Mouse (Mus musculus): ENCODE data around the gene Psmb6.
"Not testable (repeated sequence)": the region's sequence is repeated elsewhere in the genome, so short reads cannot be mapped to it uniquely, and the experiment has no call there.

Psmb6 gene

DNA sequence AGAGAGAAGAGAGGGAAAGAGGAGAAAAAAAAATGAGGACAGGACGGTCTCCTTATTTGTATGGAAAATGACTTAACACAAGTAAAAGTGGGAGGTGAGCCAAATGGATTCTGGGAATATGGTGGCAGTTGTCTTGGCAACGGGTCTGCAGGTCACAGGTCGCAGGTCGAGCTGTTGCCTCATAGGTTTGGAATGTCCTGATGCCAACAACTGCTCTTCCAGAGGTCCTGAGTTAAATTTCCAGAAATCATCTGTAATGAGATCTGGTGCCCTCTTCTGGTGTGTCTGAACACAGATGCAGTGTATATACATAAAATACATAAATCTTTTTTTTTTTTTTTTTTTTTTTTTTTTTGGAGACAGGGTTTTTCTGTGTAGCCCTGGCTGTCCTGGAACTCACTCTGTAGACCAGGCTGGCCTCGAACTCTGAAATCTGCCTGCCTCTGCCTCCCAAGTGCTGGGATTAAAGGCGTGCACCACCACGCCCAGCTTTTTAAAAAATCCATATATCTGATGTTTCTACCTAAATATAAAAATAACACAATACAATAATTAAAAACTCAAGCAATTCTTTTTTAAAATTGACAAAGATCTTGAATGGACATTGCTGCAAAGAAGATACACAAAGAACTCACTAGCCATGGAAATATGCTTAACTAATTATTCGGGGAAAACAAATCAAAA is 1.7 kb upstream of the Psmb6 start:
- peak; percentile 68 for DNase-seq (ENCODE audit: low read depth, low spot score)

DNA sequence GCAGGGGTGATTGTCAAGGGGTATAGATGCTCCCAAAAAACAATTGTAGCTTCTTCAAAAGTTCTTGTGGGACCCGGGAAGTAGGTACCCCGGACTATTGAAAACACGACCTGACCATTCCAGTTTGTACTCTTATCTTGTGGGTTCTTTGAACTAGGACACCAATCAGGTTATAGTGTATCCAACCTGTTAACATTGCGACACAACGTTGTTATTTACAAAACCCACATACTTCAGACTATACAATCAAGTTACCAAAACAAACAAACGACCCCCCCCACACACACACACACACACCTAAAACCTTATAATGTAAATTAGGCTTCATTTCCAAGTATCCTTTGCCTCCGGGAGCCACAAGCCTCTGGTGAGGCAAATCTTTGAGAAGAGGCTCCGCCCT is 385 bp upstream of the Psmb6 start:
- DNase-seq (ENCODE audit: low read depth, low spot score): no peak

DNA sequence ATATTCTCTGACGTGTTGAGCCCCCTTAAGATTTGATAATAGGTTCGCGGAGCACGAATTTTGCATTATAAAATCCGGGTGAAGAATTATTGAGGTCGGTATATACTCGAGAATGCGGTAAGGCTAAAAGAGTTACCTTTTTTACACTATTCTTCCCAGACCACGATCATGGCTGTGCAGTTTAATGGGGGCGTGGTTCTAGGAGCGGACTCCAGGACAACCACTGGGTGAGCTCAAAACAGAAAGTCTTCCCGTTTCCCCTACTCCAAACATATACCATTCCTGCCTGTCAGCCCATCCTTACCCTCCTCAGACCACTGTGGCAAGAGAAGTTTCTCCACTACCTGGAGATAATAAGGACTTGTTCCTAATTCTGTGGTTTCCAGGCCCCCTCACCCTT is 559 bp downstream of the Psmb6 start:
- DNase-seq (ENCODE audit: low read depth, low spot score): peak; percentile 59

DNA sequence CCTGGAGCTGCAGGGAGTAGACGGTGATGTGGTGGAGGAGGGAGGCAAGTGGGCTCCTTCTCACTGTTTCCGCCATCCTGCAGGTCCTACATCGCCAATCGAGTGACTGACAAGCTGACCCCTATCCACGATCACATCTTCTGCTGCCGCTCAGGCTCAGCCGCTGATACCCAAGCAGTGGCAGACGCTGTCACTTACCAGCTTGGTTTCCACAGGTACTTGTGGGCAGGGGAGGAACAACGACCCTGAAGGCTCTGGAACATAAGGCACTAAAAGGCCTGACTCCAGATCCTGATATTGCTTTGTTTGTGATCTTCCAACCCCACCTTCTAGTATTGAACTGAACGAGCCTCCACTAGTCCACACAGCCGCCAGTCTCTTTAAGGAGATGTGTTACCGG is 1.0 kb downstream of the Psmb6 start:
- DNase-seq (ENCODE audit: low read depth, low spot score): no peak

DNA sequence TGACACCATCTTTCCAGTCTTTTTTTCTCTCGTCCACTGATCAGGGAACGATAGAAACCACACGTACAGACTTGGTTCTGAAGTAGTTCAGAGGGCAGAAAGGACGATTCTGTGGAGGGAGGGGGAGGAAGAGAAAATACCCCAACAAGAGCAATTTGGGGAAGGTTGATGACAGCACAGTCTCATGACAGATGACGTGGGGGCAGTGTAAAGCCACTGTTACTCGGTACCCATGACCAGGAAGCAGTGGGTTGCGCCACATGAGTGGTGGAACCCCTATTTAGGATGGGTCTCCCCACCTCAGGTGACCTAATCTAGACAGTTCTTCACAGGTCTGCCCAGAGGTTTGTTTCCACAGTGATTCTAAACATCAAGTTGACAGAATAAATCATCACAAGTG is 3.4 kb downstream of the Psmb6 start:
- no peak for DNase-seq (ENCODE audit: low read depth, low spot score)

DNA sequence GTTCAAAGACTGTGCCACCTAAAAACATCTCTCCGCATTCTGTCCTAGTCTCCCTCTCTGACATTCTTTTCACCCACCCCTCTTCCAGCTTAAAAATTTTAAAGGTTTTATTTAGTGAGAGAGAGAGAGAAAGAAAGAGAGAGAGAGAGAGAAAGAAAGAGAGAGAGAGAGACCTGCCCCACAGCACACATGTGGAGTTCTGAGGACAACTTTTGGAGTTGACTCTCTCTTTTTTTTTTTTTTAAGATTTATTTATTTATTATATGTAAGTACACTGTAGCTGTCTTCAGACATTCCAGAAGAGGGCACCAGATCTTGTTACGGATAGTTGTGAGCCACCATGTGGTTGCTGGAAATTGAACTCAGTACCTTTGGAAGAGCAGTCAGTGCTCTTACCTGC is 5.9 kb downstream of the Psmb6 start:
- DNase-seq (ENCODE audit: low read depth, low spot score): not testable (repeated sequence)

DNA sequence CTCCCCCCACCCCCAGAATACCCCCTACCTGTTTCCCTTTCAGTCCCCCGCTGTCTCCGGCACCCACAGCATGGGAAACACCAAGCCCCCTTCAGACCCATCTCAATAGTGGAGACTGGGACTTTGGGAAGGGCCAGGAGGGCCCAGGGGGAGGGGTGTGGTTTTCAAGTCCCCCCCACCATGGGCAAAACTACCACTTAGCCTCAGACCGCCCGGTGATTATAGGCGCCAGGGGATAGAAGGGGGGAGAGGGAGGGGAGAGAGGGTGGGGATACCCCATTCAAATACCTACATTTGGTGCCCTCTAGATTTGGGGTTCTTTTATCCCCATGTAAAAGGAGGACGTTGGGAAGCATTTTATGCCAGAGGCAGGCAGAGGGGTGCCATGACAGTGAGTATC is 7.7 kb downstream of the Psmb6 start, which contains the start of gene Gm40193:
Gene Gm40193, minus strand, starts transcription at position 101 of the 400 bp plus-strand sequence.
- DNase-seq (ENCODE audit: low read depth, low spot score): no peak

DNA sequence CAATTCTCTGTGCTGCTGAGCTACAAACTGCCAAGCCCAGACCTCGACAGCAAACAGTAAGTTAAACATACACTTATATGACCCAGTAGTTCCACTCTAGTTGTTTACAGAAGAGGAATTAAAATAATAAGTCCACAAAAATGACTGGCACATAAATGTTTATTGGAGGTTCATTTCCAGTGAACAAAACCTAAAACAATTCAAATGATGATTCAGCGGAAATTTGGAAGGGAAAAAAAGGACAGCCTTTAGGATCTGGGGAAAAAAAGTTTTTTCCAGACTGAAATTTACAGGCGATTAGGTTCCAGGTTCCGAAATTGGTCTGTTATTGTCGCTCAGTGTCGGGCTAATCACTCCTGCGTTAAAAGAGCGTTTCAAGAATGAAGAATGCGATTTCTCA is 14.3 kb downstream of the Psmb6 start:
- no peak for DNase-seq (ENCODE audit: low read depth, low spot score)

DNA sequence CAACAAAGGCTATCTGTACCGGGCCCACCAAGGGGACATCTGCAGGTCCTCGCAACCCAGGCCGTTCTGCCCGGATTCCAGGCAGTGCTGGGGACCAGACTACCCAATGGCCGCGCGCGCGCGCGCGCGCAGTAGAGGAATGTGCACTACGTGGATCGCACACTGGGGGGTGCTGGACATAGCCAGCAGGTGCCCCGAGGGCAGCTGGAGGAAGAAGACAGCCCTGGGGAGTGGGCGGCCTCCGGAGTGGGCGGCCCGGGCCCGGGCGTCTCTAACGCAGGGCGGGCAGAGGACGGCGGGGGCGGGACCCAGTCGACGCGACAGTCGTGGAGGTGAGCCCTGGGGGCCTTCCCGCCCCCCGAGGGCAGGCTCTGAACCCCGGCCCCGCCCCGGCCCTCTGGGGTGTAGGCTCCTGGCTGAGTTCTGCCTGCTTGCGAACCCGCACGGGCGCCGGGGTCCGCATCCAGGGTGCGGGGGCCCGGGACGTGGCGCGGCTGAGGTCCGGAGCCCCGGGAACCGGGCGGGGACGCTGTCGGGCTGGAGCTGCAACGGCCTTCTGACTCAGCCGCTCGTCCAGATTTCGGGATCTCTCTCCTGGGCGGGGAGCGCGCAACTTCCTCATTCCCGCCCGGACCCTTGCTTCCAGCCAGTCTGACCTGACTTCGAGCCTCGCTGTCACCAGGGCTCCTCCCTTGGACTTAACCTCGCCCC is 14.9 kb downstream of the Psmb6 start, which contains the start of gene Pld2:
Gene Pld2, plus strand, starts transcription at position 188 of the 711 bp plus-strand sequence.
- peak; percentile 88 for DNase-seq (ENCODE audit: low read depth, low spot score)

DNA sequence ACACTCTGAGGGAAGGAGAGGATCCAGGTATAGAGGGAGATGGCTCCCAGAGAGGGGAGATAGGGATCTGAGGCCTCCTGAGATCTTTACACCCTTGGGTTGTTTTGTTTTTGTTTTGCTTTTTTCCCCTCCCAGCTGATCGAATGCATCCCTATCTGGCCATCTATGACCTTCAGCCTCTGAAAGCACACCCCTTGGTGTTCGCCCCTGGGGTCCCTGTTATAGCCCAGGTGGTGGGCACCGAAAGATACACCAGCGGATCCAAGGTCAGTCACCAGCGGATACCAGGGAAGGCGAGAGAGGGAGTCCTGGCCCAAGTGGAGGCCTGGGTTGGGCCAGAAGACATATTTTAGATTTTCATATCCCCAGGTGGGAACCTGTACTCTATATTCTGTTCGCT is 15.8 kb downstream of the Psmb6 start:
- no peak for DNase-seq (ENCODE audit: low read depth, low spot score)

DNA sequence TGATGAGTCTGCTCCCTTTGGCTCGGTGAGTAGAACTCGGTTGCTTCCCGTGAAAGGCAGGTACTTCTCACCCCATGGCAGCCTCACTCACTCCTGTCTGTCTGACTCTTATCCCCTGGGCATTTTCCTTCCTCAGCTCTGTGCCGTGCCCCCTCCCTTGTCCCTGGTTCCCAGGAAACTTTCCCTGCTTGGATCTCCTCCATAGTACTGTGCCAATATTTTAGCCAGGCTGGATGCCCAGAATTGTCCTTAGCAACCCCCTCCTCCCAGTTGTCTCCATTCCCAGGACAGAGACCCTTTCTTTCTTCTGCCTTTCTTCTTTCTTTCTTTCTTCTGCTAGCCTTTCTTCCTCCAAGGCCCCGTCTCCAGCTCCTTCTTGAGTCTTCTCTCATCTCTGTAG is 16.2 kb downstream of the Psmb6 start:
- no peak for DNase-seq (ENCODE audit: low read depth, low spot score)

DNA sequence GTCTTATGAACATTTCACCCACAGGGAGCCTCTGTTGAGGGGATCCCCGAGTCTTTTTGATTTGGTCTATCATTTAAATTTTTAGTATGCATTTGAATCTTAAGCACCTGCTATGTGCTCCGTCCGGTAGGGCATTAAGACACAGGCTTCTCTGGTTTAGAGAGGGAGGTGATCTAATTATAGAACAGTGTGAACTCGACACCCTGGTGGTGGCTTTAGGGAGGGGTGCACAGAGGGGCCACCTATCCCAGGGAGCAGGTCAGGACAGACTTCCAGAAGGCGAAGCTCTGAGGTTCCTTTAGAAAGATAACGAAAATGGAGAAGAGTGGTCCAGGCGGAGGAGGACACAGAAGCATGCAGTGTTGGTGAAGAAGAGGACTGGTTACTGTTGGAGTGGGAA is 19.3 kb downstream of the Psmb6 start:
- no peak for DNase-seq (ENCODE audit: low read depth, low spot score)

DNA sequence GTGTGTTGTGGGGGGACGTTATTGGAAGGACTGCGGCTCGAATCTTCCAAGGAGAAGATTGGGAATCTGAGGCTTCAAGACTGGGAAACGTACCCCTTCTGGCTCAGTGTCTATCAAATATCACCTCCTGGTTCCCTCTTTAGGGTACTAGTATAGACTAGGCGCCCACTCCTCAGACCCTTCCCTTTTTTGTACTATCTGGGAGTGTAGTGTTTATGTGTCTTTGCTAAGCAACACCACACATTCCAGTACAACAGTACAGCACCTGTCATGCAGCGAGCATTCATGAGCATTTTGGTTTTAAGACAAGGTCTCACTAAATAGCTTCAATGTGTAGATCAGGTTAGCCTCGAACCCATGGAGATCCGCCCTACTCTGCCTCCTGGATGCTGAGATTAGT is 26.4 kb downstream of the Psmb6 start:
- DNase-seq (ENCODE audit: low read depth, low spot score): no peak

DNA sequence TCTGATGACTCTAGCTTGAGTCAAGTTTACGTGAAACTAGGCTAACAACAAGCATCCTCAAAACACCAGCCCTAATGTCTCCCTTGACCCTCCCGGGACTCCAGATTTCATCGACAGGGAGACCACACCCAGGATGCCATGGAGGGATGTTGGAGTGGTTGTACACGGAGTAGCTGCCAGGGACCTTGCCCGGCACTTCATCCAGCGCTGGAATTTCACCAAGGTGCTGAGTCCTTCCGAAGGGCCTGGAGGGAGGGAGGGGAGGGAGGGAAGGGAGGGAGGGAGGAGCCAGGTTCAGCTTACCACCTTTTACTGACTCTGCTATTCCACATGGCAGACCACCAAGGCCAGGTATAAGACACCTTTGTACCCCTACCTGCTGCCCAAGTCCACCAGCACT is 28.8 kb downstream of the Psmb6 start:
- DNase-seq (ENCODE audit: low read depth, low spot score): peak; percentile 23

DNA sequence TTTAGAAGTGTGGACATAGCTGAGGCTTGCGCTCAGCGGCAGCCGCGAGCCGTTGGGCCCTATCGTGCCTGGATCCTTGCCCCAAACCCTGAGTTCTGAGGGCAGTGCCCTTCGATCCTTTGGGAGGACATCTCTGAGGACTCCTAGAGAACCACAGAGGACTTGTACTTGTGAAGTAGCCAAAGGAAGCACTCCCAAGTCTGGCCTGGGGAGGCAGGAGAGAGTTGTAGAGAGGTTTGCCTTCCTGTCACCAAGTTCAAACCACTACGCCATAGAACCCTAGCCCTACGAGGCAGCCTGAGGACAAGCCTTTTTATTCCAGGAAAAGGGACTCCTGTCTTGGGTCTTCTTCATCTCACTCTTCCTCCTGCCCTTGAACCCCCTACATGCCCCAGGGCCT is 32.4 kb downstream of the Psmb6 start:
- DNase-seq (ENCODE audit: low read depth, low spot score): no peak

DNA sequence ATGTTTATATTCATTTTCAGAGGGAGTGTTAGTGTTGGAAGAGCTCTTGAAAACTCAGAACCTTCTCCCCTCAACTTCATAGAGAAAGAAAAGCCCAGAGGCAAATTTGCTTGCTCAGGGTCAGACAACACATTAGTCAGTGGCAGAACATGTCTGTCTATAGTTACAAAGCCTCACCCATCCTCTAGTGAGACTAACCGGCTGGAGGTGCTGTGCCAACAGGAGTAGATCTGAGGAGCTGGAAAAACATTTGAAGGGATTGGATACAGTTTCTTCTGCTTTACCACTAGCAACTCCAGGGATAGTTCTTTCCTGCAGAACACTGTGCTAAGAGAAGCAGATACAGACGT is 36.7 kb downstream of the Psmb6 start:
- peak; percentile 80 for DNase-seq (ENCODE audit: low read depth, low spot score)

DNA sequence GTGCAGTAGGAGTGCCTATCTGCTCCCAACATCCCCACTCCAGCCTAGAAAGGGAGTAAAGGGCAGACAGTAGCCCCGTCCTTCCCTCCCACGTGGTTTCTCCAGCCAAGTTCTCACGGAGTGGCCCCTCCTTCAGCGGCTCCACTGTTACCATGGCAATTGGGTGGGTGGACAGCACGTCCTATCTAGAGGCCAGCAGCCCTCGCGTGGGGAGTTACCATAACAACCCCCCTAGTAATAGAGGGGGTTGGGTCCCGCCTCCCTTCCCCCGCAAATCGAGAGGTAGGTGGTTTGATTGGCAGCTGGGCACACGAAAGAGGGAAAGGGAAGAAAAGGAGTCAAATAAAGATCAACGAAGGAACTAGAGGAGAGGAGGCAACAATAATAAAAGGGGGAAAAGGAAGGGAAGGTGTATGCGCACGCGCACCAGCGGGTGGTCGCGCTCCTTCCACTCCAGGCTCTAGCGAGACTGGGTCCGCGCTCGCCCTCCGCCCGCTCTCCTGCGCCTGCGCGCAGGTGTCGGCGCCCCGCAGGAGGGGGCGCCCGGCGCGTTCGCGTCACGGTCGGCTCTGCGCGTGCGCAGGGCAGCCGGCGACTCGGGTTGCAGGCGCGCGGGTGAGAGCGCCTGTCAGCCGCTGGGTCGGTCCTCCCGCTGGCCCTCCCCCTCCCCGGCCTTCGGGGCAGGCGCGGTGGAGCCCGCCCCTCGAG is 37.3 kb downstream of the Psmb6 start, which contains the start of gene Mink1:
Gene Mink1, plus strand, starts transcription at position 595 of the 708 bp plus-strand sequence.
- peak; percentile 92 for DNase-seq (ENCODE audit: low read depth, low spot score)

DNA sequence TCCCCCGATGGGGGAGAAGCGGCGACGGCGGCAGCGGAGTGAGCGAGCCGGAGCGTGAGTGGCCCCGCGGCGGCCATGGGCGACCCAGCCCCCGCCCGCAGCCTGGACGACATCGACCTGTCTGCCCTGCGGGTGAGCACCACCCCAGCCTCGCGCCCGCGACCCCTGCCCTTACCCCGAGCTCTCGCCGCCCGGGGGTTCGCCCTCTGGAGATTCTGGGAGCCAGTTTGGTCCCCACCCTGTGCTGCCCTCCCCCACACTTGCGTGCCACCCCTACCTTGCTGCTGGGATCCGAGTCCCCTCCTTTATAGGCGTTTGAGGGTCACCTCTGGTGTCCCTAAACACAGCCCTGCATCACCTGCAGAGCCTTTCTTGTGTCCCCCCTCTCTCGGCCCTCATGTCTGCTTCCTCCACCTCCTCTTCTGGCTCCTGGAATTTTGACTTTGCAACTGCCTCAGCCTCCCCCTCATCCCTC is 37.9 kb downstream of the Psmb6 start:
- no peak for DNase-seq (ENCODE audit: low read depth, low spot score)

DNA sequence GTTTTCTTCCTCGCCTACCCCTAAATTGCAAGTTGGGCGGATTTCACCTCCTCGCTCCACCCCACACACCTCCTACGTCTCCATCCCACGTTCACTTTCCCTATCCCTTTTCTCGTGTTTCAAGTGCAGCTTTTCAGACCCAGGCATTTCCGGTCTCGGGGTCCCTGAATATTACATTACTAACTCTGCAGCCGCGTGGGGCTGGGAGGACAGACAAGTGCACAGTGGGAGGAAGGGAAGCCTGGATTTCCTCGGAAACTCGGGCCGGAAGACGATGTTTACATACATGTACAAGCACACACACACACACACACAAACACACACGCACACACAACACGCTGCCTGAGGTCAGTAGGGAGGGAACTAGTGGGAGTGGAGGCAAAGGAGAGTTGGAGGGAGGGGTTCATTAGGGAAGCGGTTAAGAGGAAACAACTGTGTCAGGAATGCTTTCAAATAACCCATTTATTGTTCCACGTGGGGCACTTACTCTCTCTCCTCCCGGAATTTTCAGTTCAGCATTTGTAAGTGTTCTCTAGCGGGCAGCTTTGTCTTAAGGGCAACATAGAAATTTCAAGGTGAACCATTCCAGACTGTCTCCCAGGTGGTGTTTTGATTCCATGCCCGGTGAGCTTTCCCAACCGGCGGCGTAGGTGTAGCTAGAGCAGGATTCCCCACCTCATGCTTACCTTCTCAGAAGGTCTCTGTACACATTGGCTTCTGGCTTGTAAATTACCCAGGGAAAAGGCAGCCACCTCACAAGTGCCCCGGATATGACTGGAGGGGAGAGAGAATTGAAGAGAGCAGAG is 38.5 kb downstream of the Psmb6 start:
- DNase-seq (ENCODE audit: low read depth, low spot score): peak; percentile 44

DNA sequence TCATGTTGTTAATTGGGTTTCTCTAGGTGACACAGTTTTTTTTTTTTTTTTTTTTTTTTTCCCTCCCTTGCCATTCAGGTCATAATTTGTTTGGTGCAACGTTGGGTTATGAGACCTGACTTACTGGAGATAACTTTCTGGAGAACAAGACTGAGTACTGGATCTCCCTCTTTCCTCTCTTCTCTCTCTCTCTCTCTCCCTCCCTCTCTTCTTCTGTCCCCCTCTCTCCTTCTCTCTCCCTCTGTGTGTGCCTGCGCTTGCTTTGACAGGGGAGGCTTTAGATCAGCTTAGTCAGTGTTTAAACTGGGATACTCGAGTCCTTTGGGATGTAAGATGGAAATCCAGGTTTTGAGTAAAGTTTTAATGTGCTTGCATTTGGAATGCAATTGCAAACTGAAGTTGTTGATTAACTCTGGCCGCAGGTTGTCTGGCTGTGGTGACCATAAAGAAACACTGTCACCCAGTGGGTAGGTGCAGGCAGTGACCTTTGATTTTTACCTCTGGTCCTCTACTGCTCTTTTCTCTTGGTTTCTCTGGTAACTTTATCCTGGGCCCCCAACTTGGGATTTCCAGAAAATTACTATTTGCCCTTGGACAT is 39.2 kb downstream of the Psmb6 start:
- no peak for DNase-seq (ENCODE audit: low read depth, low spot score)

DNA sequence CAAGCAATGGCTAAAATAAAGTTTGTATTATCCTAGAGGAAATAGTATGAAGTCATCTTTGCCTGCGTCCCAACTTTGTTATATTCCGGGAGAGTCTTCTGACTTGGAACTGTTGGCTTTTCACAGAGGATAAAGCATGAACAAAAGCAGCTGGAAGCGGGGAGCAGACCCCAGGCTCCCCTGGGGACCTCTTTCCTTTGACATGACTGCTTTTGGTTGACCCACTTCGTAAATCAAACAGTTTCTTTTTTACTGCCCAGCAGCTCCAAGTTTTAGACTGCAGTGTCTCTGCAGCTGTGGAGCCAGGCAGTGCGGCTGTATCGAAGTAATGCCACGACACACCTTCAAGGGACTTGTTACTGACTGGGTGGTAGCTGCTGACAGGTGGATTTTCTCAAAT is 41.4 kb downstream of the Psmb6 start:
- DNase-seq (ENCODE audit: low read depth, low spot score): no peak
